Mouse (Mus musculus): ENCODE measurements around the gene Ppfia3.

DNA sequence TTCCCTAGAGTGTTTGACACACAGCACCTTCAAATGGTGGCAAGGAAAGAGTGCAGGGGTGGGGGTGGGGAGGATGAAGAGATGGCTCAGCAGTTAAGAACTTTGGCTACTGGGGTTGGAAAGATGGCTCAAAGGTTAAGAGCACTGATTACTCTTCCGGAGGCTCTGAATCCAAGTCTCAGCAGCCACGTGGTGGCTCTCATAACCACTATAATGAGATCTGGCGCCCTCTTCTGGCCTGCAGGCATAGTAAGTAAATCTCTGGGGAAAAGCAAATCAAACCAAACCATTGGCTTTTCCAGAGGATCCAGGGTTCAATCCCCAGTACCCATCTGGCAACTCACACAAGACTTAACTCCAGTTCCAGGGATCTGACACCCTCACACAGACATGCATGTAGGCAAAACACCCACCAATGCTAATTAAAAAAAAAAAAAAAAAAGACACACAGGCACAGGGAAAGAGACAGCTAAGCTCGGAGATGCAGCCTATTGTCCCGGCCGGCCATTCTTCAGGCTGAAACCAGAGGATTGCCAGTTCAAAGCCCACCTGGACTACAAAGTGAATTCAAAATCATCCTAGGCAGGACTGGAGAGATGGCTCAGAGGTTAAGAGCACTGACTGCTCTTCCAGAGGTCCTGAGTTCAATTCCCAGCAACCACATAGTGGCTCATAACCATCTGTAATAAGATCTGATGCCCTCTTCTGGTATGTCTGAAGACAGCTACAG is 36.9 kb upstream of the Ppfia3 start:
- no peak for TF ChIP-seq POLR2A (IDR thresholded peaks at IDR 0.05; ENCODE audit: borderline replicate concordance, control insufficient read depth, low read depth, low read length)
- TF ChIP-seq CTCF (IDR thresholded peaks at IDR 0.05; ENCODE audit: control insufficient read depth, insufficient read depth, low read length), result peak; percentile 56

Measured in bone marrow, adult 2 months (tissue).